Mouse (Mus musculus): ENCODE data around the gene Epha4.

DNA sequence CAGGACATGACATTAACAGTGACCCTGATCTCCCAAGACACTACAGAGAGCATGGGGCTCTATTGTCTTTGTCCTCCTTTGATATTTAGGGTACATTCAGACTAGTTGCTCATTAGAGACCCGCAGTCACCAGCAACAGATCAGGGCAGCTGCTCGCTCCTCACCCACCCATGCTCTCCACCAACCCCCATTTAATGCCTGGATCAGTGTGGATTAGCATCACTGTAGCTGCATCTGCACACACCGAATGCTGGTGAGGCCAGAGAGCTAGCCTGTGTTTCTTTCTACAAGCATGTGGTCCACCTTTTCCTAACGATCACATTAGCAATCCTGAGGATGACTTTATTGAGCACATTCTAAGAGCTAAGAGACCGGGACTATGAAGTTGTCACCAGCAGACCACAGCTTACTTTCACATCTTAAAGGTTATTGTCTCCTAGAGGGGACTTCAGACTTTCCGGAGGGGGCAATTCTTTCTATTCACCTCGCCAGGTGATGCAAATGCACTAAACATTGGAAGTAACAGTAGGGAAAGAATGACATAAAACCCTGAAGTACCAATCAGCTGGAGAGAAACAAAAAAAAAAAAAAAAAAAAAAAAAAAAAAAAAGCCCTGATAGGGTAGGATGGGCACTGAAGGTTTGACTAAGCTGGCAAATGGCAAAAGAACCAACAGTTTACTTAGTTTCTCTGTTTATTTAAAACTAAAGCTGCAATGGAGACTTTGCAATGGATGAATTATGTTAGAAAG lies 58.0 kb downstream of the Epha4 start:
- TF ChIP-seq CTCF (IDR thresholded peaks at IDR 0.05; ENCODE audit: insufficient read depth, low read depth, low read length) (no peak), POLR2A (IDR thresholded peaks at IDR 0.05; ENCODE audit: insufficient read depth, low read depth, low read length) (no peak)
